Mouse (Mus musculus) heart, adult 2 months (tissue): ENCODE measurements around the gene Vangl1. TPM values are rescaled to one million over a fixed set of nuclear protein-coding genes. Genes with fewer than 3 reads are reported as not detected.

Experiments used
- DNase-seq, 2 experiments: peaks; one replicate each; pipeline ENCODE4 v3.0.0; 2021
- H3K27ac ChIP-seq: fragments of 200-600 bp; 2 replicates; pipeline ENCODE4 v1.8.1; 2022
- H3K27me3 ChIP-seq: fragments of 200-500 bp; 2 replicates; pipeline ENCODE4 v1.6.1; 2012; ENCODE audit warnings: mild to moderate bottlenecking, low read length, inconsistent platforms, mixed read lengths; ENCODE audit not compliant: control insufficient read depth, insufficient read depth
- H3K36me3 ChIP-seq: fragments of 200-500 bp; 2 replicates; pipeline ENCODE4 v1.6.1; 2012; ENCODE audit warnings: low read length, inconsistent platforms; ENCODE audit not compliant: control insufficient read depth, insufficient read depth
- H3K4me1 ChIP-seq: fragments of 200-500 bp; 2 replicates; pipeline ENCODE4 v1.6.1; 2011; ENCODE audit warnings: low read length; ENCODE audit not compliant: control insufficient read depth, insufficient read depth
- H3K4me3 ChIP-seq: fragments of 200-600 bp; 2 replicates; pipeline ENCODE4 v1.8.1; 2022
- H3K79me2 ChIP-seq: fragments of 200-500 bp; replicated peaks from 2 replicates; pipeline ENCODE4 v1.6.1; 2012; ENCODE audit warnings: mild to moderate bottlenecking, inconsistent platforms, low read length, moderate library complexity, mixed read lengths; ENCODE audit not compliant: control insufficient read depth, insufficient read depth
- H3K9ac ChIP-seq: fragments of 200-500 bp; 2 replicates; pipeline ENCODE4 v1.6.1; 2012; ENCODE audit warnings: low read depth, mild to moderate bottlenecking, control low read depth, inconsistent platforms, low read length, mixed read lengths
- CTCF ChIP-seq: fragments of 200-600 bp; IDR thresholded peaks from 2 replicates; pipeline ENCODE4 v1.8.1; 2022; ENCODE audit warnings: antibody characterized with exemption, mild to moderate bottlenecking, moderate library complexity
- EP300 ChIP-seq: fragments of 200-500 bp; IDR thresholded peaks from 2 replicates; pipeline ENCODE4 v1.6.1; 2011; ENCODE audit warnings: low read depth, low read length, control low read depth; ENCODE audit not compliant: insufficient read depth
- POLR2A ChIP-seq: fragments of 200-500 bp; IDR thresholded peaks from 2 replicates; pipeline ENCODE4 v1.6.1; 2011; ENCODE audit warnings: mild to moderate bottlenecking, low read depth, low read length, control low read depth; ENCODE audit not compliant: insufficient read depth
- WGBS: fragments of 180-500 bp; shearing (Covaris S2); methylation state at CpG from one replicate; pipeline ENCODE4 v1.1.7; 2018; 5-methylcytosine and 5-hydroxymethylcytosine counted together
- intact Hi-C: fragments of 180-260 bp; cut with DNase I; formaldehyde crosslinking; loops from one replicate; pipeline ENCODE4 v1.15.1; 2025
- polyA plus RNA-seq: library from polyadenylated mRNA; depleted of rRNA; stranded (reverse); fragments of >200 nt; gene quantifications from 2 replicates; pipeline ENCODE4 v1.2.3, GENCODE M21; 2012
- total RNA-seq, 2 experiments: library from RNA; stranded (reverse); gene quantifications; 2 replicates each; pipeline ENCODE4 v1.2.3; 2021

Vangl1 gene
- total and polyA plus RNA-seq, 3 experiments: 9.7 to 15.9 (median 10.6) TPM

DNA sequence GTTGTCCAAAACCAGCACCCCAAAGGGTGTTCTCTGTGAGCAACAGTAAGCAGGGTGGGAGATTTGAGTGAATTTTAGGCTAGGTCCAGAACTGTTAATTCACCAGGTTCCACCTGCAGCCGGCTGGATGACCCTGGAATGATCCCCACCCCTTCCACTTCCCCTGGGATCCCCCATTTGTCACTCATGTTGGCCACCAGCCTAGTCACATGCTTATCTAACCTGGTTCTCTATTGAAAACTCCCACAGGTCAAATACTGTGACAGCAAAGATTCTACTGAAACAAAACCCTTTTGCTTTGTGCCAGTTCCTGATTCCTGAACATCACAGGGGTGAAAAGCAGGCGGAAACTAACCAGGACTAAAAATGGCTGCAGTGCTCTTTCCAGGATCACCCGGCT lies 12.9 kb downstream of the Vangl1 start:
- H3K9ac ChIP-seq: no peak overlapping the region
- 0 out of 2 replicates have a peak, but pooled peaks cover 2% of the 10 kb centered on the region for H3K79me2 ChIP-seq
- no peak overlapping the region for H3K27ac ChIP-seq
- H3K4me3 ChIP-seq: no peak overlapping the region
- H3K36me3 ChIP-seq: peaks cover 6% of the 10 kb centered on the region
- intact Hi-C loops: loop anchor here (10.0 kb wide), 1 partner anchor 267 kb away; the partner anchor contains the start of gene Slc22a15
- DNase-seq: no peak
- peaks cover 23% of the 10 kb centered on the region for H3K4me1 ChIP-seq
- WGBS: 39% methylated on average over 3 of the region's 3 CpGs
- H3K27me3 ChIP-seq: no peaks in the 10 kb centered on the region
- TF ChIP-seq CTCF: no peak
- TF ChIP-seq POLR2A: no peak
- no peak for TF ChIP-seq EP300

- Histone ChIP-seq H3K79me2 (peaks cover 2% of the 10 kb centered on the region; the same call in 1 of the 2 replicates), H3K27me3 (no peaks in the 10 kb centered on the region), H3K27ac (no peak overlapping the region), H3K36me3 (peaks cover 6% of the 10 kb centered on the region), H3K4me3 (no peak overlapping the region), H3K9ac (no peak overlapping the region), H3K4me1 (peaks cover 23% of the 10 kb centered on the region)
- TF ChIP-seq POLR2A: no peak
- no peak for TF ChIP-seq CTCF
- no peak for TF ChIP-seq EP300
- no peak for DNase-seq
- intact Hi-C loops: loop anchor here (10.0 kb wide), 1 partner anchor 266 kb away; the partner anchor contains the start of gene Slc22a15
Measured at GRCm38 (mm10) chr3:102190642-102191041, 13.9 kb downstream of the Vangl1 start.

GRCm38 (mm10) chr3:102190015-102190414 lies 14.5 kb downstream of the Vangl1 start:
- Histone ChIP-seq H3K4me1 (peaks cover 23% of the 10 kb centered on the region), H3K4me3 (no peak overlapping the region), H3K9ac (no peak overlapping the region), H3K27ac (no peak overlapping the region), H3K36me3 (peaks cover 6% of the 10 kb centered on the region), H3K79me2 (peaks cover 2% of the 10 kb centered on the region; the same call in 1 of the 2 replicates), H3K27me3 (no peaks in the 10 kb centered on the region)
- no peak for TF ChIP-seq EP300
- no peak for TF ChIP-seq POLR2A
- no peak for TF ChIP-seq CTCF
- intact Hi-C loops: loop anchor here (10.0 kb wide), 1 partner anchor 265 kb away; the partner anchor contains the start of gene Slc22a15
- DNase-seq: no peak
- WGBS: 69% methylated on average over 4 of the region's 4 CpGs

DNA sequence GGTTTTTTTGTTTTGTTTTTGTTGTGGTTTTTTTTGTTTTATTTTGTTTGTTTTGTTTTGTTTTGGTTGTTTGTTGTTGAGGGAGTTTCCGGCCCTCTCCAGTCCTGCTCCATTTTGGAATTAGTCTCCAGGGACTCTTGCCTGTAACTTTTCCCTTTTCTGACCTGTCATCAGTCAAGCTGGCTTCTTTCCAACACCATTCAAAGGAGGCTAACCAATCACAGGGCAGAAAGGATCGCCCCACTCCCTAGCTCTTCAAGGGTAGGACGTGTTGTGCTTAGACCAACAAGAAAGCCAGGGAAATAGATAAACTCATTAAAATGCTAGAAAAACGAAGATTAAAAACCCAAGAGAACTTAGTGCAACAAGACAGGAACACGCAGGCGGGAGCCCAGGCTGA lies 15.5 kb downstream of the Vangl1 start:
- Histone ChIP-seq H3K79me2 (peaks cover 2% of the 10 kb centered on the region; the same call in 1 of the 2 replicates), H3K9ac (no peak overlapping the region), H3K36me3 (peaks cover 6% of the 10 kb centered on the region), H3K4me1 (peaks cover 19% of the 10 kb centered on the region), H3K27ac (no peak overlapping the region), H3K27me3 (no peaks in the 10 kb centered on the region), H3K4me3 (no peak overlapping the region)
- WGBS: 29% methylated on average over 6 of the region's 6 CpGs
- no peak for TF ChIP-seq CTCF
- TF ChIP-seq EP300: no peak
- no peak for TF ChIP-seq POLR2A
- intact Hi-C loops: no loop called here
- no peak for DNase-seq

GRCm38 (mm10) chr3:102187401-102187800 lies 17.1 kb downstream of the Vangl1 start:
- Histone ChIP-seq H3K4me1 (peaks cover 10% of the 10 kb centered on the region), H3K27ac (no peak overlapping the region), H3K27me3 (no peaks in the 10 kb centered on the region), H3K4me3 (no peak overlapping the region), H3K79me2 (peaks cover 2% of the 10 kb centered on the region; the same call in 1 of the 2 replicates), H3K9ac (no peak overlapping the region), H3K36me3 (peaks cover 6% of the 10 kb centered on the region)
- no peak for DNase-seq
- WGBS: 79% methylated on average over 4 of the region's 4 CpGs
- TF ChIP-seq CTCF (no peak), POLR2A (no peak), EP300 (no peak)
- intact Hi-C loops: loop anchor here (2.0 kb wide), 1 partner anchor 17 kb away; no protein-coding TSS in a partner anchor

DNA sequence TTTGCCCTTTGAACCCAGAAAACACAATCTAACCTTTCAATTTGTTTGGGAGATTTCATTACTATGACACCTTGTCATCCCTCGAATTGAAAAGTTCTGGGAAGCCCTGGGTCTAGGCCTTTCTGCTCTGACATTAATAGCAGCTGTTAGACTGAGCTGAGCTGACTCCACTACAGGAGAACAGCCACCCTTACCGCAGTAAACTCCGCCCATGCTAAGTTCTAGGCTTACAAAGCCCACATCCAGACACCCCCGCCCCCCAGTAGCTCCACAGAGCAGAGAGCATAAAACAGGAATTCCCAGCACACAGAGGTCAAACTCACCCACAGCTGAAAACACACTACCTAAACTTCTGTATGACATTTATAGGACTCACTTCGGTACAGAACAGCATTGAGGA lies 19.8 kb downstream of the Vangl1 start:
- H3K9ac ChIP-seq: no peak overlapping the region
- H3K4me3 ChIP-seq: no peak overlapping the region
- H3K4me1 ChIP-seq: peaks cover 2% of the 10 kb centered on the region; the same call in 1 of the 2 replicates
- intact Hi-C loops: no loop called here
- TF ChIP-seq POLR2A: no peak
- TF ChIP-seq EP300: no peak
- TF ChIP-seq CTCF: no peak
- peaks cover 6% of the 10 kb centered on the region; the same call in 1 of the 2 replicates for H3K36me3 ChIP-seq
- DNase-seq: no peak
- no peaks in the 10 kb centered on the region; the same call in 1 of the 2 replicates for H3K79me2 ChIP-seq
- H3K27me3 ChIP-seq: no peaks in the 10 kb centered on the region
- no peak overlapping the region for H3K27ac ChIP-seq
- WGBS: 77% methylated on average over 5 of the region's 5 CpGs

DNA sequence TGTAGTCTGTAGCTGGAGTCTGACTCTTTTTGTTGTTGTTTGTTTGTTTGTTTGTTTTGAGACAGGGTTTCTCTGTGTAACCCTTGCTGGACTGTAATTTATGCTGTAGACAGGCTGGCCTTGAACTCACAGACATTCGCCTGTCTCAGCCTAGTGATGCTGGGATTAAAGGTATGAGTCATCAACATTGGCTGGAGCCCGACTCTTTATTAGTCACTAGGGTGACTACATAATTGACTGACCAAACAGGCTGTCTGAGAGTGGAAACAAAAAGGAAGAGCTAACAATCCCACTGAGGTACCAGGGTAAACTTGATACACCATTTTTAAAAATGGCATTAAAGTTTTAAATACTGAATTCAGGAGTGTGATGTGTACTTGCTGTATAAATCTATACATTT lies 21.9 kb downstream of the Vangl1 start:
- intact Hi-C loops: no loop called here
- H3K4me1 ChIP-seq: no peaks in the 10 kb centered on the region
- no peak for TF ChIP-seq EP300
- TF ChIP-seq POLR2A: no peak
- TF ChIP-seq CTCF: no peak
- H3K79me2 ChIP-seq: peaks cover 1% of the 10 kb centered on the region; the same call in 1 of the 2 replicates
- no peak for DNase-seq
- no peaks in the 10 kb centered on the region for H3K27me3 ChIP-seq
- no peak overlapping the region for H3K9ac ChIP-seq
- 82% methylated on average over 2 of the region's 2 CpGs for WGBS
- no peak overlapping the region for H3K27ac ChIP-seq
- no peak overlapping the region for H3K4me3 ChIP-seq
- H3K36me3 ChIP-seq: no peaks in the 10 kb centered on the region; the same call in 1 of the 2 replicates
